Mouse (Mus musculus): ENCODE measurements around the gene Vipr1. TPM values are rescaled to one million over a fixed set of nuclear protein-coding genes. Genes with fewer than 3 reads are reported as not detected.
"Not testable (repeated sequence)": the region's sequence is repeated elsewhere in the genome, so short reads cannot be mapped to it uniquely, and the experiment has no call there.

Gene Vipr1
- polyA plus RNA-seq (2014; fragmentation: Nextera tagmentation; extraction: Ambion mirVana): 0.40 and 0.59 TPM in 2 replicates

DNA sequence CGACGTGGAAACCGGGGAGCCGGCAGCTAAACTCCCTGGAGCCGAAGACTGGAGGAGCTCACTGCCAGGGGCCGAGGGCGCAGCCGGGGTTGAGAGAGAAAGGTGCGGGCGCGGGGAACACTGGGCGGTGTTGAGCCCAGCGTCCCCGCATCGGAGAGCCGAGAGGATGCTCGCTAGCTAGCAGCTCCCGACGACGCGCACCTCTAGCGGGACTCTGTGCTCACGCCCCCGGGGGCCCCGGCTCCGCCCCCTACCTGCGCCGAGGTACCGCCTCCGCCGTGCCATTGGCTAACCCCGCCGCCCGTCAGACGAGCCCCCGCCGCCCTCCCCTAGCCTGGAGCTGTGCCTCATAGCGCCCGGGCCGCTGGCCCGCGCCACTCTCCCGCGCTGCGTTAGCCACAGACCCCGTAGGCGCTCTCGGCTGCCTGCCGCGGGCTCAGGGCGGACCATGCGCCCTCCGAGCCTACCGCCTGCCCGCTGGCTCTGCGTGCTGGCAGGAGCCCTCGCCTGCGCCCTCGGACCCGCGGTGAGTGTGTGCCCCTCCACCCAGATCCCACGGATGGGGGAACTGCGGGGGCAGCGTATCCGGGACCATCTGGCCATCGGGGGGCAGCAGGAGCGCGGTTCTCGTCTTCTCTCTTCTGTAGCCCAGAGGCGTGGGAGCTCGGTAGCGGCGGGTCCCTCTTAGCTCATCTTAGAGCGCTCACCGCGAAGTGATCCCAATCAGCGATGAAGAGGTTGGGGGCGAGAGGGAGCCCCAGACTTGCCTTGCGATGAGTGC, at the start of gene Vipr1:
Vipr1 (plus strand) TSS at position 316 of the 781 bp plus-strand sequence.
- Histone ChIP-seq H3K36me3 (replicated peaks; ENCODE audit: control insufficient read depth, insufficient read depth) (no peaks in the 10 kb centered on the region), H3K27me3 (ENCODE audit: control insufficient read depth, insufficient read depth, low read length) (peaks cover 50% of the 10 kb centered on the region), H3K4me2 (replicated peaks) (peak within 1 kb of the TSS; percentile 89), H3K4me3 (replicated peaks; ENCODE audit: low read length) (peak within 1 kb of the TSS; percentile 44), H3K9ac (peak within 1 kb of the TSS; percentile 43), H3K4me1 (replicated peaks; ENCODE audit: control insufficient read depth, insufficient read depth, low read length) (no peaks in the 10 kb centered on the region; the same call in 1 of the 2 replicates), H3K27ac (no peak within 1 kb of the TSS), H3K9me3 (ENCODE audit: control insufficient read depth, low read length) (no peaks in the 10 kb centered on the region)
- WGBS: under 1% methylated on average over 69 of the region's 79 CpGs
- peak; percentile 87 for ATAC-seq (ENCODE audit: low FRiP score)
- DNase-seq (ENCODE audit: low spot score): peak; percentile 68

DNA sequence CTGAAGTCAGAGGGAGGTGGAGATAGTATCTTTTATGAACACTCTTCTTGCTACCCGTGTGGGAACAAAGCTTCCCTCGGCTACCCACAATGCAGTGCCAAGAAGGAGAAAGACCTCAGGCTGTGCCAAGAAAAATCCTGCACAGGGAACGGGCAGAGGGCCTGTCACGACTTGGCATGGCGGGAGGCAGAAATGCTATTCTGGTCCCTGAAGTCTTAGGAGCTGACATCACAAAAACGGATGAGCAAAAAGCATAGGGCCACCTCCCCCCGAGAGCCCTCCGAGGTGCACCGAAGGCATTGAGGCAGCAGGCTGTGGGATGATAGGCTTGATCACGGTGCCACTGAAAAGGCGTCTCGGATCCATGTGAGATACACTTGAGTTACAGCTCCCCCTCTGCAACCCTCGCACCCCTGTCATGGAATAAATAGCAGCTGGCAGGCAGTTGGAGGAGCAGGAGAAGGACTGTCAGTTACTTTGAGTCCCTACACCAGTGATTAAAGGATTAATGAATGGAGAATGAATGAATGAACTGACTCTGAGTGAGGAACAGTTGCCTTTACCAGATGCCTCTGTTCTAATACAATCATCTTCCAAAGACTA, 49.5 kb upstream of the Vipr1 start:
- no peak overlapping the region for H3K4me2 ChIP-seq (replicated peaks)
- no peaks in the 10 kb centered on the region for H3K27me3 ChIP-seq (ENCODE audit: control insufficient read depth, insufficient read depth, low read length)
- WGBS: 69% methylated on average over 13 of the region's 13 CpGs
- no peak overlapping the region for H3K27ac ChIP-seq
- H3K9ac ChIP-seq: no peak overlapping the region
- H3K4me3 ChIP-seq (replicated peaks; ENCODE audit: low read length): no peak overlapping the region
- no peaks in the 10 kb centered on the region for H3K36me3 ChIP-seq (replicated peaks; ENCODE audit: control insufficient read depth, insufficient read depth)
- ATAC-seq (ENCODE audit: low FRiP score) (no peak), DNase-seq (ENCODE audit: low spot score) (no peak)
- no peaks in the 10 kb centered on the region for H3K4me1 ChIP-seq (replicated peaks; ENCODE audit: control insufficient read depth, insufficient read depth, low read length)
- peaks cover 5% of the 10 kb centered on the region; the same call in 1 of the 2 replicates for H3K9me3 ChIP-seq (ENCODE audit: control insufficient read depth, low read length)

DNA sequence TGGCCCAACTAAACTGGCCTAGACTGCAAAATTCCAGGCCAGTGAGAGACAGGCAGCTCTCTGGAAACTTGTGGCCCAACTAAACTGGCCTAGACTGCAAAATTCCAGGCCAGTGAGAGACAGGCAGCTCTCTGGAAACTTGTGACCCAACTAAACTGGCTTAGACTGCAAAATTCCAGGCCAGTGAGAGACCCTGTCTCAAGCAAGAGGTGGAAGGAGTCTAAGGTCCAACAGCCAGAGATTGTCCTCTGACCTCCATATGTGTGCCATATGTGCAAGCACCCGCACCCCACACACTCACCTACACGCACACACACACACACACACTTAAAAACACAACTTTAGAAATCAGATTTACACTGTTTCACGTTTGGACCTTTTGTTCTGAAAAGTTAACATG, 48.7 kb upstream of the Vipr1 start:
- H3K36me3 ChIP-seq (replicated peaks; ENCODE audit: control insufficient read depth, insufficient read depth); H3K4me3 ChIP-seq (replicated peaks; ENCODE audit: low read length); H3K4me2 ChIP-seq (replicated peaks); H3K9me3 ChIP-seq (ENCODE audit: control insufficient read depth, low read length); H3K4me1 ChIP-seq (replicated peaks; ENCODE audit: control insufficient read depth, insufficient read depth, low read length); H3K9ac ChIP-seq; DNase-seq (ENCODE audit: low spot score); ATAC-seq (ENCODE audit: low FRiP score); H3K27me3 ChIP-seq (ENCODE audit: control insufficient read depth, insufficient read depth, low read length); H3K27ac ChIP-seq: not testable (repeated sequence)
- 80% methylated on average over 3 of the region's 3 CpGs for WGBS

DNA sequence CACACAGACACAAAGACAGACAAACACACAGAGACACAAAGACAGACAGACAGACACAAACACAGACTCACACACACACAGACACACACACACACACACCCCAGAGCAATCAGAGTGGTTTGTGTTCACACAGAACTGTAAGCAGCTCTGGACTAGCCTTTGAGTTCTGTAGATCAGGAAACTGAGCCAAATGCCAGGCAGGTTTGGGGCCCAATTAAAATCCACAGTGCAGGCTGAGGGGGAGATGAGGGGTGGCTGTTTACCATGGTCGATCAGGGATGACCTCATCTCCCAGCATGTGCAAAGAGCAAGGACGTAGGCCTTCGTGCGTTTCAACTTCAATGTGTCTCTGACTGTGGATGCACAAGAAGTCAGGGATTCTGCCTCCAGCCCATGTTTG, 47.7 kb upstream of the Vipr1 start:
- WGBS: 82% methylated on average over 4 of the region's 4 CpGs

DNA sequence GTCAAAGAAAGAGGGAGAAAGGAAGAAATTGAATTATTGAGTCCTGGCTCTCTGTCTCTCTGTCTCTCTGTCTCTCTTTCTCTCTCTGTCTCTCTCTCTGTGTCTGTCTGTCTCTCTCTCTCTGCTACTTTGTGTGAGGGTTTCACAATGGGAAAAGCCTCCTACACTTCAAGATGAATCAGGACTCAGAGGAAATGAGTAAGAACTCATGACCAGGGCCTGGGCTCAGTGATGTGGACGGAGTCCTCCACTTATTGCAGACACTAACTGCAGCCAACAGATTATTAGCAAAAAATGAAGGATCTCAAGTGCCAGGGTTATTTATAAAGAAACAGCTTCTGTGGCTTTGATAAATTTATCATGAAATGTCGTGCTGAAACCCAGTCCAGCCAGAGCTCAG, 44.4 kb upstream of the Vipr1 start:
- DNase-seq (ENCODE audit: low spot score) (no peak), ATAC-seq (ENCODE audit: low FRiP score) (no peak)
- no peaks in the 10 kb centered on the region for H3K27me3 ChIP-seq (ENCODE audit: control insufficient read depth, insufficient read depth, low read length)
- H3K4me2 ChIP-seq (replicated peaks): no peak overlapping the region
- H3K36me3 ChIP-seq (replicated peaks; ENCODE audit: control insufficient read depth, insufficient read depth): no peaks in the 10 kb centered on the region
- no peak overlapping the region for H3K4me3 ChIP-seq (replicated peaks; ENCODE audit: low read length)
- H3K9ac ChIP-seq: no peak overlapping the region
- no peaks in the 10 kb centered on the region for H3K4me1 ChIP-seq (replicated peaks; ENCODE audit: control insufficient read depth, insufficient read depth, low read length)
- WGBS: 92% methylated on average over 2 of the region's 2 CpGs
- H3K27ac ChIP-seq: no peak overlapping the region
- no peaks in the 10 kb centered on the region for H3K9me3 ChIP-seq (ENCODE audit: control insufficient read depth, low read length)

More for the DNA sequence above, 47.7 kb upstream of the Vipr1 start:
- Histone ChIP-seq H3K4me3 (replicated peaks; ENCODE audit: low read length) (no peak overlapping the region), H3K4me1 (replicated peaks; ENCODE audit: control insufficient read depth, insufficient read depth, low read length) (no peaks in the 10 kb centered on the region), H3K27ac (no peak overlapping the region), H3K27me3 (ENCODE audit: control insufficient read depth, insufficient read depth, low read length) (no peaks in the 10 kb centered on the region), H3K9me3 (ENCODE audit: control insufficient read depth, low read length) (no peaks in the 10 kb centered on the region), H3K36me3 (replicated peaks; ENCODE audit: control insufficient read depth, insufficient read depth) (no peaks in the 10 kb centered on the region), H3K4me2 (replicated peaks) (no peak overlapping the region), H3K9ac (no peak overlapping the region)
- DNase-seq (ENCODE audit: low spot score): no peak
- no peak for ATAC-seq (ENCODE audit: low FRiP score)

DNA sequence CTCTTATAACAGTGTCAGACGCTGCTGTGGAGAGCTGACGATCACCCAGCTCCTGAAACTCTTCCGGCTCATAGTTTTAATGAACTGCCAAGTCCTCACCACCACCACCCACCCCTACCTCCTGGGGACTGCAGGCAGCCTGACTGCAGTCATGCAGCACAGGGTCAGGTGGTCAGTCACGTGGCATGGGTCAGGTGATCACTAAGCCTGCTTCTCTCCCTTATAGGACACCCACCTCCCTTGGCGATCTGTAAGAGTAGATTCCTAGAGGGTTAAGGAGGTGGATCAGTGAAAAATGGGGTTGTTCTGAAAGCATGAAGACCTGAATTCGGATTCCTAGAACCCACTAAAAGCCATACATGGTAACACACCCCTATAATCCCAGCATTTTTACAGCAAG, 43.0 kb upstream of the Vipr1 start:
- Histone ChIP-seq H3K27ac (no peak overlapping the region), H3K4me1 (replicated peaks; ENCODE audit: control insufficient read depth, insufficient read depth, low read length) (no peaks in the 10 kb centered on the region), H3K27me3 (ENCODE audit: control insufficient read depth, insufficient read depth, low read length) (no peaks in the 10 kb centered on the region), H3K9ac (no peak overlapping the region), H3K4me2 (replicated peaks) (no peak overlapping the region), H3K4me3 (replicated peaks; ENCODE audit: low read length) (no peak overlapping the region), H3K9me3 (ENCODE audit: control insufficient read depth, low read length) (no peaks in the 10 kb centered on the region), H3K36me3 (replicated peaks; ENCODE audit: control insufficient read depth, insufficient read depth) (no peaks in the 10 kb centered on the region)
- no peak for ATAC-seq (ENCODE audit: low FRiP score)
- WGBS: 86% methylated on average over 6 of the region's 6 CpGs
- DNase-seq (ENCODE audit: low spot score): no peak

DNA sequence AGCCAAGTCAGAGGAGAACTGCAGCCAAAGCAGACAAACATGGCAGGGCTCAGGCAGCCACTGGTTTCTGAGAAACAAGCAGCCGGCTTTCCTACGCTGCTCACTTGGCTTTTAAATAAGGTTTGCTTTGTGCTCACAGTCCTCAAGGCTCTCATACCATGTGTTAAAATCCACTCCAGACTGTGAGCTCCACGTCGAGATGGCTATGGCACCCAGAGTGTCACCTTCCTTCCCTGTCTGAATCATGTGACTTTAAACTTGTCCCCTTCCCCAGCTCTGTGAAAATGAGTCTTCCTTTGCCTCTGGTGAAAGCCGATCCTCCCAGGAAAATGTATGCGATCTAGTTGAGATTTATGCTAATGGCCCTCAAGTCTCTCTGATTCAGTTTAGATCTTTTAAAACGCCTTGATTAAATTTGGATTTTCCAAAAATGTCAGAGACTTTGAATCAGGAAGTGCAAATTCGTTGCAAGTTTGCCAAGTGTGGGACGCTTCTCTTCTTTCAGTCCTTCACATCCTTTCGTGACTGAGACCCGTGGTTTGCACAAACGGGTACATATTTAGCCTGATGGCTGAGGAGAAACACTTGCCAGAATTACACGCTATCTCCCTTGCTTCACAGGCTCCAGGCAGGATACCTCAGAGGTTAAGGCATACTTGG, 42.2 kb upstream of the Vipr1 start:
- no peaks in the 10 kb centered on the region for H3K27me3 ChIP-seq (ENCODE audit: control insufficient read depth, insufficient read depth, low read length)
- ATAC-seq (ENCODE audit: low FRiP score) (no peak), DNase-seq (ENCODE audit: low spot score) (no peak)
- no peak overlapping the region for H3K4me3 ChIP-seq (replicated peaks; ENCODE audit: low read length)
- no peaks in the 10 kb centered on the region for H3K36me3 ChIP-seq (replicated peaks; ENCODE audit: control insufficient read depth, insufficient read depth)
- H3K9ac ChIP-seq: no peak overlapping the region
- no peak overlapping the region for H3K4me2 ChIP-seq (replicated peaks)
- H3K4me1 ChIP-seq (replicated peaks; ENCODE audit: control insufficient read depth, insufficient read depth, low read length): no peaks in the 10 kb centered on the region; the same call in 1 of the 2 replicates
- H3K9me3 ChIP-seq (ENCODE audit: control insufficient read depth, low read length): no peaks in the 10 kb centered on the region
- H3K27ac ChIP-seq: no peak overlapping the region
- 55% methylated on average over 13 of the region's 13 CpGs for WGBS

DNA sequence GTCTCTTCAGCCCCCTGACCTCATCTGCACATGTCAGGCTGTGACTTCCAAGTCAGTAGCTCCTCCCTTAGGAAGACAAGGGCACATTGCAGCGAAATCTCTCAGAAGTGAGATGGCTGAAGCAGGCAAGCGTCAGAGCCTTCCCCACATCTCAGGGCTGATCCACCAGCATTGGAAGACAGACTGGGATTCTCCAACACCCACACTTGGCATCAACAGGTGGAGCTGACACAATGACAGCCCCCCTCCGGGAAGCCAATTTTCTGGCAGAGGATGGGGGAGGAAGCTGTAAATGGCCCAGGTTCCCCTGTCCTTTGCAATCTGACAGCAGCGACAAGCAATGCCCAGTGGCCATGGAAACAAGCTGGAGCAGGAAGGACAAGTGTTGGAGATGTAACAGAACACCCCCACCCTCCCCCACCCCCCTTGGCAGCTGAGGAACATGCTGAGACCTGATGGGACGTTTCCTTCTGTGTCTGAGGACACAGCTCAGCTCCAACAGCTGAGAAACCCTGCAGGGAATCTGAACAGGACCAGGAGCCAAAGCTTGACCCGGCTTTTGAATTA, 41.6 kb upstream of the Vipr1 start:
- no peak for DNase-seq (ENCODE audit: low spot score)
- no peak for ATAC-seq (ENCODE audit: low FRiP score)
- H3K4me1 ChIP-seq (replicated peaks; ENCODE audit: control insufficient read depth, insufficient read depth, low read length): no peaks in the 10 kb centered on the region; the same call in 1 of the 2 replicates
- no peak overlapping the region for H3K4me2 ChIP-seq (replicated peaks)
- H3K9me3 ChIP-seq (ENCODE audit: control insufficient read depth, low read length): no peaks in the 10 kb centered on the region
- WGBS: 32% methylated on average over 6 of the region's 6 CpGs
- H3K27me3 ChIP-seq (ENCODE audit: control insufficient read depth, insufficient read depth, low read length): no peaks in the 10 kb centered on the region
- H3K27ac ChIP-seq: no peak overlapping the region
- no peak overlapping the region for H3K4me3 ChIP-seq (replicated peaks; ENCODE audit: low read length)
- H3K36me3 ChIP-seq (replicated peaks; ENCODE audit: control insufficient read depth, insufficient read depth): no peaks in the 10 kb centered on the region
- no peak overlapping the region for H3K9ac ChIP-seq

DNA sequence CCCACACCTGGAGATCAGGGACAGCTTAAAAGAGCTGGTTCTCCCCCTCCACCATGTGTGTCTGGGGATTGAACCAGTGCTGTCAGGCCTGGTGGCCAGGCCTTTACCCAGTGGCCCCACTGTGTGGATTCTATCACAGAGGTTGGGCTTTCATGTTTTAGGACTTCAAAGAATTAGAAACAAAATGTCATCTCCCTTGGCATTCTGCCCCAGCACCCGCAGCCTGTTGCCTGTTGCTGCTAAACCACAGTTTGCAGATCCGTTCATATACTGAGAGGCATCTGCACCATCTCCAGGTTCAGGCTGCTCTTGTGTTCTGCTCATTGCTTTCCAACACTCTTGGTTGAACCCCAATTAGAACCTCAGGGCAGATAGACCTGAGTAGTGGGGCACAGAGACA, 40.1 kb upstream of the Vipr1 start:
- no peak for DNase-seq (ENCODE audit: low spot score)
- no peaks in the 10 kb centered on the region for H3K36me3 ChIP-seq (replicated peaks; ENCODE audit: control insufficient read depth, insufficient read depth)
- ATAC-seq (ENCODE audit: low FRiP score): no peak
- H3K9me3 ChIP-seq (ENCODE audit: control insufficient read depth, low read length): no peaks in the 10 kb centered on the region
- no peaks in the 10 kb centered on the region; the same call in 1 of the 2 replicates for H3K4me1 ChIP-seq (replicated peaks; ENCODE audit: control insufficient read depth, insufficient read depth, low read length)
- H3K4me3 ChIP-seq (replicated peaks; ENCODE audit: low read length): no peak overlapping the region
- H3K4me2 ChIP-seq (replicated peaks): no peak overlapping the region
- H3K9ac ChIP-seq: no peak overlapping the region
- no peaks in the 10 kb centered on the region for H3K27me3 ChIP-seq (ENCODE audit: control insufficient read depth, insufficient read depth, low read length)
- no peak overlapping the region for H3K27ac ChIP-seq
- WGBS: 88% methylated on average over 2 of the region's 2 CpGs
